Mouse (Mus musculus): ENCODE measurements at regions not wholly inside any gene's neighbourhood (a gene's known extent, or its start where the extent isn't known, plus 50 kb on each side); places are given as distances from the start of the nearest gene placed in this dataset.
A peak's percentile ranks its signal among the peaks of the same experiment; 100 is the strongest.

DNA sequence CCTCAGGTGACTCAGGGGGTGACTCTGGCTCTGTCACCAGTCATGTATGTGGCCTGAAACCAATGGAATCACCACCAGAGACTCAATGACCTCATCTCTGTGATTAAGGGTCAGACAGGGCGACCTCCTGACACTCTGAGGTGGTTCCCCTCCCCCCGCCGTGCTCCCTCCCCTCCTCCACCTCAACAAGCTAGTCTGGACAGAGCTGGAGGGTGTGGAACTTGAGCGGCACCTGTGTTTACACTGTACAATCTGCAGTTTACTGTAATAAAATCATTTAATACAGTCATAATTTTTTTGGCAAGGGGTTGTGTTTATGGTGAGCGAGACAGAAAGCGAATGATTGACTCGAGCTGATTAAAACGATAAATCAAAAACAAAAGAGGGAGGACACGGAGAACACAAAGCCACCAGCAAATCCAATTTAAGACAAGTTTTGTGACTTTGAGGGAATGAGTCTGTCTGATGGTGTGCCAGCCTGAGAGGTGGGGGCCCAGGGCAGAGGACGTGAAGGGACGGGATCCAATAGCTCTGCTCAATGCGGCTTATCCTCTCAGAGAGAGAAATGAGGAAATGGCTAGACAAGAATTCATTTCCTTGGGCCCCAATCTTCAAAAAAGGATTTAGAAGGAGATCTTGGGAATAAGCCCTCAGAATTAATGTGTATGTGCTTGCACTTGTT, 122.4 kb upstream of the Zfp703 start:
- no peak overlapping the region for H3K4me2 ChIP-seq
- H3K9me3 ChIP-seq (ENCODE audit: control insufficient read depth, low read length), result no peaks in the 10 kb centered on the region
- H3K4me3 ChIP-seq (ENCODE audit: low read depth, low read length), result no peak overlapping the region
- WGBS, result 82% methylated on average over 12 of the region's 12 CpGs
- no peaks in the 10 kb centered on the region for H3K36me3 ChIP-seq (ENCODE audit: control insufficient read depth, insufficient read depth, low read length)
- no peak overlapping the region for H3K9ac ChIP-seq (ENCODE audit: low read length)
- H3K27ac ChIP-seq (ENCODE audit: low read depth, low read length), result no peak overlapping the region
- H3K4me1 ChIP-seq (ENCODE audit: control insufficient read depth, insufficient read depth, low read length), result no peaks in the 10 kb centered on the region
- ATAC-seq (ENCODE audit: low FRiP score) (no peak), DNase-seq (ENCODE audit: low spot score, missing footprints) (peak; percentile 39)
- no peaks in the 10 kb centered on the region for H3K27me3 ChIP-seq (ENCODE audit: control insufficient read depth, insufficient read depth, low read length)

DNA sequence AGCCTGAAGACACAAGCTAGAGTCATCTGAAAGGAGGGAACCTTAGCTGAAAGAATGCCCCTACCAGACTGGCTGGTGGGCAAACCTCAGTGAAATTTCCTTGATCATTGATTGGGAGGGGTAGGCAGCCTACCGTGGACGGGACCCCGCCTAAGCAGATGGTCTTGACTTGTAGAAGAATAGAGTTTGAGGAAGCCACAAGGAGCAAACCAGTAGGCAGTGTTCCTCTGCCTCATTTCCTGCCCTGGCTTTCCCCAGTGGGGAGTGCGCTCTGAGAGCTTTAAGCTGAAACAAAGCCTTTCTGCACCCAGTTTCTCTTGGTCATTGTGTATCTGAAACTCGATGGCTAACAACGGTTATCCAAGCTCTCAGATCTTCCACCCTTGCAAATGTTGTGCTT, 121.9 kb upstream of the Zfp703 start:
- Histone ChIP-seq H3K9me3 (ENCODE audit: control insufficient read depth, low read length) (no peaks in the 10 kb centered on the region), H3K4me2 (no peak overlapping the region), H3K27me3 (ENCODE audit: control insufficient read depth, insufficient read depth, low read length) (no peaks in the 10 kb centered on the region), H3K36me3 (ENCODE audit: control insufficient read depth, insufficient read depth, low read length) (no peaks in the 10 kb centered on the region), H3K4me3 (ENCODE audit: low read depth, low read length) (no peak overlapping the region), H3K9ac (ENCODE audit: low read length) (no peak overlapping the region), H3K27ac (ENCODE audit: low read depth, low read length) (no peak overlapping the region), H3K4me1 (ENCODE audit: control insufficient read depth, insufficient read depth, low read length) (no peaks in the 10 kb centered on the region)
- DNase-seq (ENCODE audit: low spot score, missing footprints) (no peak), ATAC-seq (ENCODE audit: low FRiP score) (no peak)
- 84% methylated on average over 6 of the region's 6 CpGs for WGBS

DNA sequence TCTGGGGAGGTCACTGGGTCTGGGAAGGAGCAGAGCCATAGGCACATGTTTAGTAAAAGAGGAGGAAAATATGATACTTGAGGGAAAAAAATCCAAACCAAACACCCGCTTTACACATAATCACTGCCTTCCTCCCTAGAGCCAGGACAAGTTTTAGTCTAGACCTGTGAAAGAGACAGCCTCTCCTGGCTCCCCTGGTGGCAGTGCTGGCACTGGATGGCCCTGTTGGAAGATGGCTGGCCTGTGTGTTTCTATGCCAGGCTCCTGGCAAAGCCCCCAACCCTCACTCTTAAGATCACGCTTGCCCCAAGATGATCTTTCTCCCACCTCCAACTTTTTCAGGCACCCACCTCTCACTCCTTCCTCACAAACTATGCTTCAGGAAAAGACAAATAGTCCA, 112.6 kb upstream of the Zfp703 start:
- Histone ChIP-seq H3K4me1 (ENCODE audit: control insufficient read depth, insufficient read depth, low read length) (no peaks in the 10 kb centered on the region), H3K27ac (ENCODE audit: low read depth, low read length) (no peak overlapping the region), H3K9ac (ENCODE audit: low read length) (no peak overlapping the region), H3K4me2 (no peak overlapping the region), H3K36me3 (ENCODE audit: control insufficient read depth, insufficient read depth, low read length) (no peaks in the 10 kb centered on the region), H3K27me3 (ENCODE audit: control insufficient read depth, insufficient read depth, low read length) (no peaks in the 10 kb centered on the region), H3K9me3 (ENCODE audit: control insufficient read depth, low read length) (no peaks in the 10 kb centered on the region), H3K4me3 (ENCODE audit: low read depth, low read length) (no peak overlapping the region)
- DNase-seq (ENCODE audit: low spot score, missing footprints), result no peak
- 90% methylated on average over 2 of the region's 2 CpGs for WGBS
- ATAC-seq (ENCODE audit: low FRiP score), result no peak

GRCm38 (mm10) chr8:26864971-26865370, 112.2 kb upstream of the Zfp703 start:
- Histone ChIP-seq H3K4me1 (ENCODE audit: control insufficient read depth, insufficient read depth, low read length) (no peaks in the 10 kb centered on the region), H3K9ac (ENCODE audit: low read length) (no peak overlapping the region), H3K27me3 (ENCODE audit: control insufficient read depth, insufficient read depth, low read length) (no peaks in the 10 kb centered on the region), H3K9me3 (ENCODE audit: control insufficient read depth, low read length) (no peaks in the 10 kb centered on the region), H3K36me3 (ENCODE audit: control insufficient read depth, insufficient read depth, low read length) (no peaks in the 10 kb centered on the region), H3K4me3 (ENCODE audit: low read depth, low read length) (no peak overlapping the region), H3K4me2 (no peak overlapping the region), H3K27ac (ENCODE audit: low read depth, low read length) (no peak overlapping the region)
- ATAC-seq (ENCODE audit: low FRiP score) (no peak), DNase-seq (ENCODE audit: low spot score, missing footprints) (no peak)
- 91% methylated on average over 10 of the region's 10 CpGs for WGBS

- 51% methylated on average over 6 of the region's 6 CpGs for WGBS
- DNase-seq (ENCODE audit: low spot score, missing footprints), result no peak
- no peak overlapping the region for H3K27ac ChIP-seq (ENCODE audit: low read depth, low read length)
These were observed 108.8 kb upstream of the Zfp703 start for GRCm38 (mm10) chr8:26868101-26868848.

DNA sequence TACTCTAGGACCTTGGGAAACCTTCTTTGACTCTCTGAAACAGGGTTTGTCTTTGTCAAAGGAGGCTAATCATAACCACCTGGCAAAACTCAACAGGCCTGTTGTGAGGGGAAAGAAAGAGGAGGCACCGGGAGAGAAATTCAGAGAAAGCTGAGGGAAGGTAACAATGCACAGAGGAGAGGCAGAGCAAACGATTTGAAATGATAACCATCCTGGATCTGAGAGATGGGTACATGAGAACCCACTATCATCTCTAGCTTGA, 108.3 kb upstream of the Zfp703 start:
- Histone ChIP-seq H3K36me3 (ENCODE audit: control insufficient read depth, insufficient read depth, low read length) (no peaks in the 10 kb centered on the region), H3K4me1 (ENCODE audit: control insufficient read depth, insufficient read depth, low read length) (no peaks in the 10 kb centered on the region), H3K4me3 (ENCODE audit: low read depth, low read length) (no peak overlapping the region), H3K9me3 (ENCODE audit: control insufficient read depth, low read length) (no peaks in the 10 kb centered on the region), H3K27me3 (ENCODE audit: control insufficient read depth, insufficient read depth, low read length) (no peaks in the 10 kb centered on the region), H3K4me2 (no peak overlapping the region), H3K9ac (ENCODE audit: low read length) (no peak overlapping the region), H3K27ac (ENCODE audit: low read depth, low read length) (no peak overlapping the region)
- ATAC-seq (ENCODE audit: low FRiP score) (no peak), DNase-seq (ENCODE audit: low spot score, missing footprints) (no peak)
- 75% methylated on average over 2 of the region's 2 CpGs for WGBS

More at GRCm38 (mm10) chr8:26868101-26868848, 108.8 kb upstream of the Zfp703 start:
- H3K27me3 ChIP-seq (ENCODE audit: control insufficient read depth, insufficient read depth, low read length), result no peaks in the 10 kb centered on the region
- ATAC-seq (ENCODE audit: low FRiP score), result no peak
- H3K4me2 ChIP-seq, result no peak overlapping the region
- H3K9me3 ChIP-seq (ENCODE audit: control insufficient read depth, low read length), result no peaks in the 10 kb centered on the region
- no peaks in the 10 kb centered on the region for H3K36me3 ChIP-seq (ENCODE audit: control insufficient read depth, insufficient read depth, low read length)
- H3K4me1 ChIP-seq (ENCODE audit: control insufficient read depth, insufficient read depth, low read length), result no peaks in the 10 kb centered on the region
- H3K9ac ChIP-seq (ENCODE audit: low read length), result no peak overlapping the region
- no peak overlapping the region for H3K4me3 ChIP-seq (ENCODE audit: low read depth, low read length)

GRCm38 (mm10) chr8:26871838-26872237, 105.3 kb upstream of the Zfp703 start:
- Histone ChIP-seq H3K27ac (ENCODE audit: low read depth, low read length) (no peak overlapping the region), H3K9ac (ENCODE audit: low read length) (no peak overlapping the region), H3K36me3 (ENCODE audit: control insufficient read depth, insufficient read depth, low read length) (no peaks in the 10 kb centered on the region), H3K27me3 (ENCODE audit: control insufficient read depth, insufficient read depth, low read length) (no peaks in the 10 kb centered on the region), H3K4me3 (ENCODE audit: low read depth, low read length) (no peak overlapping the region), H3K9me3 (ENCODE audit: control insufficient read depth, low read length) (no peaks in the 10 kb centered on the region), H3K4me2 (no peak overlapping the region), H3K4me1 (ENCODE audit: control insufficient read depth, insufficient read depth, low read length) (no peaks in the 10 kb centered on the region)
- DNase-seq (ENCODE audit: low spot score, missing footprints) (no peak), ATAC-seq (ENCODE audit: low FRiP score) (no peak)
- 93% methylated on average over 7 of the region's 7 CpGs for WGBS

- no peak for ATAC-seq (ENCODE audit: low FRiP score)
- 81% methylated on average over 3 of the region's 3 CpGs for WGBS
- no peaks in the 10 kb centered on the region for H3K27me3 ChIP-seq (ENCODE audit: control insufficient read depth, insufficient read depth, low read length)
These were observed 104.7 kb upstream of the Zfp703 start for GRCm38 (mm10) chr8:26872382-26872781.

DNA sequence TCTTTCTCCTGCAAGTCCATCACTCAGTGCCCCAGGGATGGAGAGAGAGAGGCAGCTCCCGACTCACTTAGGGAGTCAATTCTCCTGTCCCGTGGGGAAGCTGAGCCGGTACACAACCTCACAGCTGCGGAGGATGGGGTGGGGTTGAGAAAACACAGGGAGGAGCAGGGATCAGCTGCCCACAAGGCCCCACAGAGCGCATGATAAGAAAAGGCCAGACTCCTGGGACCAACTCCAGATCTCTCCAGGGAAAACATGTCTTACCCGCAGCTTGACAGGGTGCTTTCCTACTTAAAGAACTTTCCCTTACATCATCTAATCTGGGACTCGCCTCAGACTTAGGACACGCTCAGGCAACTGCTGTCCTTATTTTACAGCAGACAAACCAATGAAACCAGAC, 104.3 kb upstream of the Zfp703 start:
- H3K27me3 ChIP-seq (ENCODE audit: control insufficient read depth, insufficient read depth, low read length), result no peaks in the 10 kb centered on the region
- DNase-seq (ENCODE audit: low spot score, missing footprints) (no peak), ATAC-seq (ENCODE audit: low FRiP score) (no peak)
- no peaks in the 10 kb centered on the region for H3K4me1 ChIP-seq (ENCODE audit: control insufficient read depth, insufficient read depth, low read length)
- no peaks in the 10 kb centered on the region for H3K36me3 ChIP-seq (ENCODE audit: control insufficient read depth, insufficient read depth, low read length)
- H3K27ac ChIP-seq (ENCODE audit: low read depth, low read length), result no peak overlapping the region
- no peak overlapping the region for H3K9ac ChIP-seq (ENCODE audit: low read length)
- H3K4me3 ChIP-seq (ENCODE audit: low read depth, low read length), result no peak overlapping the region
- H3K9me3 ChIP-seq (ENCODE audit: control insufficient read depth, low read length), result no peaks in the 10 kb centered on the region
- WGBS, result 78% methylated on average over 8 of the region's 8 CpGs
- H3K4me2 ChIP-seq, result no peak overlapping the region

More at GRCm38 (mm10) chr8:26872382-26872781, 104.7 kb upstream of the Zfp703 start:
- Histone ChIP-seq H3K9ac (ENCODE audit: low read length) (no peak overlapping the region), H3K36me3 (ENCODE audit: control insufficient read depth, insufficient read depth, low read length) (no peaks in the 10 kb centered on the region), H3K4me1 (ENCODE audit: control insufficient read depth, insufficient read depth, low read length) (no peaks in the 10 kb centered on the region), H3K4me3 (ENCODE audit: low read depth, low read length) (no peak overlapping the region), H3K27ac (ENCODE audit: low read depth, low read length) (no peak overlapping the region), H3K4me2 (no peak overlapping the region), H3K9me3 (ENCODE audit: control insufficient read depth, low read length) (no peaks in the 10 kb centered on the region)
- no peak for DNase-seq (ENCODE audit: low spot score, missing footprints)

Data from midbrain, embryonic 11.5 days (tissue).